Mouse (Mus musculus): Measurements from ENCODE around the gene Plxna3.

The Plxna3 gene

DNA sequence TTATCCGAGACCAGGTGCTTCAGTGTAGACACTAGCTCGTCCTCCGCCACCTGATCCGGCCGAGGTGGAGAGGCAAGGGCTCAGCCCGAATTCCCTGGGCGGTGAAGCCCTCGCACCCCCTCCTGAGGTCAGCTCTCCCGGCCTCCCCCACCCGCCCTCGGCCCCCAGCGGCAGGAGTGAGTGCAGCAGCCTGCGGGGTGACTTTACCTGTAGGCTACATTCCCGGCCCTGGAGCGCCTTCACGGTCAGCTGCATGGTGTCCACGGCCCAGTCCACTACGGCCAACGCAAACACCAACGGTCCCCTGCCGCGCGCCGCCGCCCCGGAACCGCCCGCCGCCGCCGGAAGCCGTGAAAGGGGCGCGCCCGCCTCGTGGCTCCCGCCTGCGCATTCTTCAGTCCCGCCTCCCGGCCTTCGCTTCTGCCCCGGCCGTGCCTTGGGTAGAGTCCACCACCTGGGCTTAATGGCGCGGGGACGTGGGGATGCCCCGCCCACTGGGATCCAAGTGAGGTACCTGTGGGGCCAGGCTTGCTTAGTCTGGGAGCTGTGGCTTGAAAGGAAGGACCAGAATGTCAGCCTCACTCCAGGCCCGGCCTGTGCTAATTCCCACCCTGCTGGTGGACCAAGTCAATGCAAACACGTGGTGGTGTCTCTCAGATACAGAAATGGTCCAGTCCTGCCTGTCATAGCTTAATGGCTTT is 39.5 kb downstream of the Plxna3 start:
- peak; percentile 97 for DNase-seq

DNA sequence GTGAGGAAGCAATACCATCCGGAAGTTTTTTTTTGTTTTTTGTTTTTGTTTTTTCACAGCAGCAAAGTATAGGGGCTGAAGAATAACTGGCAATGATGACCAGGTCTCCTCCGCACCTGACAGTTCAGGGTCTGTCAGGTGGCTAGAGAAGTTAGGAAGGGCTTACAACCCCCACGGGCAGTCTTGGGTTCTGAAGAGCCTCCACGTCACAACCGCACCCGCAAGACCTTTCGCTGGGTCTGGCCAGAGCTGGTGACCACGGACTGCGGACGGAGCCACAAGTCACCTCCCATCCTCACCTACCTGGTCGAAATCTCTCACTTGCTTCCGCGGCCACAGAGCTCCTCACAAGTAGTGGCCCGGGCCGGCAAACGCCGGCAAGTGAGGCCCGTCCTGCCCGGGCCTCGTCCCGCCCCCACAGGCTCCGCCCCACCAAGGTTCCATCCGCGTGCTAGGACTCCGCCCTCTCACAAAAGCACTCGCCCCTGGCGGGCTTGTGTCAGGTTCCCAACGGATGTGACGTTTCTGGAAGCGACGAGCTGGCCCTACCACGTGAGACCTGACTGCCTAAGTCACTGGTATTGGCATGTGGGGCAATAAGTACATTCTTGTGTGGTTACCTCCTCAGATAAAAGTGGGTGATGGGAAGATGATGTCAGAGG is 44.2 kb downstream of the Plxna3 start, which contains the start of the genes Ubl4a and Slc10a3:
Ubl4a (minus strand) TSS at position 331 of the 662 bp plus-strand sequence.
Slc10a3 (minus strand) TSS at position 462 of the 662 bp plus-strand sequence.
- DNase-seq, result peak; percentile 99

DNA sequence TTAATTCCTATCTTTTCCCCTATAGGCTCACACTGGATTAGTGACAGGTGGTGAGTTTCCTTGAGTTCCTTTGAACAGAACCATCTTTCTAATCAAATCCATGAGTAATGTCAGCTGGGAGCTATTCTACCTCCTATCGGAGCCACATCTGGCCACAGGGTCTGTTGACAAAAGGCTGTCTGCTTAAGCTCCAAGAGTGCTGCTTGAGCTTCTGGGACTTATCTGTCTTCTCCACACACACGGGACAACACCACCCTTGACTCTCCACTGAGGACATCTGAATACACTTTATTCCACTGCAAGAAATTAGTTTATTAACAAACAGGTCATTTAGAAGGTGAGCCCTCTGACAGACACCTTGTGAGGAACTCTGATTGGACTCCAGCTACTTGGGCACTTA is 55.6 kb downstream of the Plxna3 start:
- DNase-seq, result no peak

DNA sequence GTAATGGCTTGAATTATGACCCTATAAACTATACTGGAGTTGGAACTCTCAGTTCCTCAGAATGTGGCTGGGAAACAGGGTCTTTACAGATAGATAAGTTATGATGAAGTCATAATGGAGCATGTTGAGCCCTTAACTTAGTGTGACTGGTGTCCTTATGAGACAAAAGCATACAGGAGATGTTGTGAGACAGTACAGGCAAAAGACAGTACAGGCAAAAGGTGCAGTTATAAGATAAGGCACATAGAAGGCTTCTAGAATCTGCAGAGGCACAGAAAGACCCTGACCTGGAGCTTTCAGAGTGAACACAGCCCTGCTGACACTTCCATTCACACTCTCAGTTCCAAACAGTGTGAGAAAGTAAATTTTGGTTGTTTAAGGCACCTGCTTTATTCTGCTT is 59.3 kb downstream of the Plxna3 start:
- DNase-seq, result no peak

DNA sequence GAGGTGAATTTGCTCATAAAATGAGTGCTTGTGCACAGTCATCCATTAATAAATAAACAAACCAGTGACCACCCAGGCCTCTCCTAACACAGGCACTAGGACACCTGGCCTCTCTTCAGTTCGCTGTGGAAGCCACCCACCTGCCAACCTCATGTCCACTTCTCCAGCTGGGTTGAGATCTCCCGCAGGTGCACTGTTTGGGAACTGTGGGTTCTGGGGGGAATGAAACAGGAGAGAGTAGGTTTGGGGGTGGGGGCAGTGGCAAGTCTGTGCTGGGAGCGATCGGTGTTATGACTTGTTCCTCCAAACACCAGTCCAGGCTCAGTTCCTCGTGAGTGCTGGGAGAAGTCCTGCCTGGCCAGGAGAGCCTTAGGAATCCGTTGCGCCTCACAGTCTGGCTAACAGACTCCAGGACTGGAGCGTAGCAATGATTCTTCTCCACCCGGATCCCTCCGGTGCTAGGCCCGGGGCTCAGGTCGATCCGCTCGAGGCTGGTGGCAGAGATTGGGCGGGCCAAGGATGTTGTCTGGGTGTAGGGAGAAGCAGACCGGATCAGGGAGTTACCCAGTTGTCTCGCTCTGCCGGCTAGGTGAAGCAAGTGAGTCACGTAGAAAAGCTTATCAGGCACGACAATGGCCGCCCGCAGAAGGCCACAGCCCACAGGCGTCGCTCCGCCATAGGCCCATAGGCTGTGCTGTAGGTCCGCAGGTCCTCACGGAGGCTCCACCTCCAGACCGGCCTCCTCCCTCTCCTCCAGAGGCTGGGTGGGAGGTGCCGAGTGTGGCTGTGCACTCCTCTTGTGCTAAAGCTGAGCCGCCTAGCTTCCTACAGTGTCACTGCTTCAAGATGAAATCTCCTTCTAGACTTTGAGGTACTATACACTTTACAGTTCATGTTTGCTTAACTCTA is 63.9 kb downstream of the Plxna3 start, which contains the start of the genes Fam3a and Ikbkg:
Fam3a (minus strand) TSS at position 738 of the 909 bp plus-strand sequence.
Ikbkg (plus strand) TSS at position 756 of the 909 bp plus-strand sequence.
- DNase-seq, result peak; percentile 99
